Mouse (Mus musculus): Measurements from ENCODE around the gene Npas2.

DNA sequence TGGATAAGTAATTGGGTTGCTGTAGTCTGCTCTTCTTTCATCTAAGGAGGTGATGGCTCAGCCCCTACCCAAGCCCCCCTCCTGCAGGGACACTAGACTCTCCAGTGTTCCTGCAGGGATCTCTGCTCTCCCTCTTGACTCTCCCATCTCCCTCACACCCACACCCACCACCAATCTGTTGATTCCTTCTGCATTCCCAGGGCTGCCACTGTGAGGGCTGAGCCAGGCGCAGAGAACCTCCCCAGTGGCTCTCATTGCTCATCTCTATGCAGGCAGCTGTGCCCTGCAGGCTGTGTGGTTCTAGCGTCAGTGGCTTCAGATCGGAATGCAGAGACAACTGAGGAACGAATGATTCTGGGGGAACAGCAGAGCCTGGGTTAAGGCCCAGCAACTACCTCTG, 33.4 kb upstream of the Npas2 start:
- TF ChIP-seq CTCF (IDR thresholded peaks at IDR 0.05; ENCODE audit: low read depth) (no peak), EP300 (IDR thresholded peaks at IDR 0.05; ENCODE audit: low read depth) (no peak)
